Mouse (Mus musculus): ENCODE measurements around the gene Gm21094.
"Not testable (repeated sequence)": the region's sequence is repeated elsewhere in the genome, so short reads cannot be mapped to it uniquely, and the experiment has no call there.

The Gm21094 gene

GRCm38 (mm10) chrY:32620343-32620742, at the start of gene Gm21094:
Gm21094 (minus strand) TSS chrY:32620443.
- not testable (repeated sequence) for DNase-seq (ENCODE audit: low spot score in 2 of 2)

Measured in frontal cortex, postnatal 10 days (tissue).